Mouse (Mus musculus) inflammation-experienced regulatory T-cells, adult 6 months (primary cell): Measurements from ENCODE around the gene Pjvk. TPM values are rescaled to one million over a fixed set of nuclear protein-coding genes. Genes with fewer than 3 reads are reported as not detected.

Source experiments
- ATAC-seq: one replicate; pipeline ENCODE4 v1.8.0; 2017
- polyA plus RNA-seq, 3 experiments: library from polyadenylated mRNA; unstranded; fragments of 100-300 nt; shearing (Covaris generic); gene quantifications; one replicate each; pipeline ENCODE4 v1.2.1; 2017

Pjvk gene
- polyA plus RNA-seq, 3 experiments from 2014 or later, result not detected

GRCm38 (mm10) chr2:76671641-76672040, 23.4 kb downstream of the Pjvk start:
- ATAC-seq, result no peak

GRCm38 (mm10) chr2:76672134-76672745, 24.0 kb downstream of the Pjvk start:
- no peak for ATAC-seq

GRCm38 (mm10) chr2:76672966-76673392, 24.7 kb downstream of the Pjvk start, which contains the start of gene Fkbp7:
Gene Fkbp7, minus strand, starts transcription at chr2:76673116.
- ATAC-seq, result peak; percentile 85

- peak; percentile 33 for ATAC-seq
These were observed 25.3 kb downstream of the Pjvk start for GRCm38 (mm10) chr2:76673472-76674081.

GRCm38 (mm10) chr2:76674725-76675427, 26.6 kb downstream of the Pjvk start, which contains the start of gene Plekha3:
Gene Plekha3, plus strand, starts transcription at chr2:76675281.
- ATAC-seq, result peak; percentile 60

- ATAC-seq, result peak; percentile 3
These were observed 27.2 kb downstream of the Pjvk start for GRCm38 (mm10) chr2:76675451-76675850.

- no peak for ATAC-seq
These were observed 27.7 kb downstream of the Pjvk start for GRCm38 (mm10) chr2:76675949-76676348.

GRCm38 (mm10) chr2:76676401-76677226, 28.3 kb downstream of the Pjvk start:
- ATAC-seq, result no peak

GRCm38 (mm10) chr2:76682301-76682700, 34.0 kb downstream of the Pjvk start:
- ATAC-seq, result no peak

GRCm38 (mm10) chr2:76686986-76687385, 38.7 kb downstream of the Pjvk start:
- ATAC-seq, result no peak

GRCm38 (mm10) chr2:76687608-76688007, 39.3 kb downstream of the Pjvk start:
- ATAC-seq, result no peak

- no peak for ATAC-seq
These were observed 39.9 kb downstream of the Pjvk start for GRCm38 (mm10) chr2:76688162-76688561.

- ATAC-seq, result no peak
These were observed 42.3 kb downstream of the Pjvk start for GRCm38 (mm10) chr2:76690436-76691204.

- ATAC-seq, result no peak
These were observed 45.5 kb downstream of the Pjvk start for GRCm38 (mm10) chr2:76693765-76694164.

GRCm38 (mm10) chr2:76695290-76695689, 47.0 kb downstream of the Pjvk start:
- ATAC-seq, result no peak

- ATAC-seq, result no peak
These were observed 53.9 kb downstream of the Pjvk start for GRCm38 (mm10) chr2:76702188-76702587.

- ATAC-seq, result no peak
These were observed 54.5 kb downstream of the Pjvk start for GRCm38 (mm10) chr2:76702751-76703150.

GRCm38 (mm10) chr2:76705655-76706054, 57.4 kb downstream of the Pjvk start:
- ATAC-seq, result no peak
